In genomic region chr8:54486555-54487273, GRCm38 (mm10) we compare ENCODE assay signal across 9 mouse cellular contexts. TPM values are rescaled to one million over a fixed set of nuclear protein-coding genes. Genes with fewer than 3 reads are reported as not detected.
DNase-seq lines count a peak whose midpoint lies in the region; ATAC-seq and TF ChIP-seq lines count a peak whose summit lies in the region.
"Had no signal": no experiment of that assay in that cellular context is flagged by ENCODE, and none has a peak within 500 bp of the region (broad histone marks: within the 10 kb centered on the region; RNA-seq: fewer than 3 reads in every experiment).

No protein-coding gene starts in this region.

- H3K9ac ChIP-seq in lung, embryonic 14.5 days: no peak overlapping the region
- H3K9ac ChIP-seq in heart, embryonic 15.5 days: no peak overlapping the region
- no peak overlapping the region for H3K9ac ChIP-seq in limb, embryonic 15.5 days
- H3K9ac ChIP-seq in stomach, embryonic 16.5 days (ENCODE audit: low read length): no peak overlapping the region

- DNase-seq in lung, embryonic 14.5 days: peak; percentile 33
- DNase-seq in lung, postnatal 25 days (ENCODE audit: low spot score): no peak
- no peak for DNase-seq in right cerebral cortex, postnatal 25 days
- DNase-seq in cerebellum, adult 2 months: no peak
- no peak for DNase-seq in B cell, adult 2 months

- H3K9me3 ChIP-seq in lung, embryonic 14.5 days (ENCODE audit: low read depth, low read length): no peaks in the 10 kb centered on the region
- no peaks in the 10 kb centered on the region for H3K9me3 ChIP-seq in heart, embryonic 15.5 days (replicated peaks)
- no peaks in the 10 kb centered on the region for H3K9me3 ChIP-seq in limb, embryonic 15.5 days
- H3K9me3 ChIP-seq in stomach, embryonic 16.5 days (replicated peaks; ENCODE audit: control insufficient read depth, low read length): no peaks in the 10 kb centered on the region

- no peak overlapping the region for H3K4me3 ChIP-seq in lung, embryonic 14.5 days (ENCODE audit: low read depth, low read length)
- peak overlapping the region; percentile 30 for H3K4me3 ChIP-seq in heart, embryonic 15.5 days
- H3K4me3 ChIP-seq in limb, embryonic 15.5 days: peak overlapping the region; percentile 16
- H3K4me3 ChIP-seq in stomach, embryonic 16.5 days (replicated peaks; ENCODE audit: low read length): 0 out of 2 replicates have a peak overlapping the region, but pooled peaks have one; percentile 14
- H3K4me3 ChIP-seq in cerebellum, adult 2 months (replicated peaks; ENCODE audit: insufficient read depth, low read depth, low read length): no peak overlapping the region

- no peak for TF ChIP-seq POLR2A in cerebellum, adult 2 months (IDR thresholded peaks at IDR 0.05; ENCODE audit: borderline replicate concordance, insufficient read depth, low read length)

- peak overlapping the region; percentile 52 for H3K4me2 ChIP-seq in lung, embryonic 14.5 days
- H3K4me2 ChIP-seq in heart, embryonic 15.5 days: peak overlapping the region; percentile 56
- H3K4me2 ChIP-seq in limb, embryonic 15.5 days: peak overlapping the region; percentile 31
- H3K4me2 ChIP-seq in stomach, embryonic 16.5 days (ENCODE audit: low read depth, low read length): peak overlapping the region; percentile 30

- WGBS in lung, embryonic 14.5 days: 27% methylated on average over 19 of the region's 19 CpGs
- 36% methylated on average over 19 of the region's 19 CpGs for whole genome bisulfite sequencing in heart, embryonic 15.5 days
- WGBS in limb, embryonic 15.5 days: 26% methylated on average over 19 of the region's 19 CpGs
- 39% methylated on average over 19 of the region's 19 CpGs for WGBS in stomach, embryonic 16.5 days
- WGBS in cerebellum, adult 2 months: 39% methylated on average over 19 of the region's 19 CpGs

- TF ChIP-seq CTCF in lung, embryonic 14.5 days (IDR thresholded peaks at IDR 0.05; ENCODE audit: low read depth): no peak
- TF ChIP-seq CTCF in cerebellum, adult 2 months (IDR thresholded peaks at IDR 0.05; ENCODE audit: borderline replicate concordance, insufficient read depth, low read depth, low read length): no peak

- H3K27me3 ChIP-seq in lung, embryonic 14.5 days (ENCODE audit: insufficient read depth, low read length): no peaks in the 10 kb centered on the region
- H3K27me3 ChIP-seq in heart, embryonic 15.5 days: no peaks in the 10 kb centered on the region
- H3K27me3 ChIP-seq in limb, embryonic 15.5 days: peaks cover under 1% of the 10 kb centered on the region; the same call in 1 of the 2 replicates
- no peaks in the 10 kb centered on the region; the same call in 1 of the 2 replicates for H3K27me3 ChIP-seq in stomach, embryonic 16.5 days (ENCODE audit: control insufficient read depth, insufficient read depth, low read length)
- no peaks in the 10 kb centered on the region for H3K27me3 ChIP-seq in cerebellum, adult 2 months (ENCODE audit: control insufficient read depth, insufficient read depth, low read length)

- no peaks in the 10 kb centered on the region for H3K36me3 ChIP-seq in lung, embryonic 14.5 days (ENCODE audit: insufficient read depth)
- H3K36me3 ChIP-seq in heart, embryonic 15.5 days: no peaks in the 10 kb centered on the region
- no peaks in the 10 kb centered on the region for H3K36me3 ChIP-seq in limb, embryonic 15.5 days
- H3K36me3 ChIP-seq in stomach, embryonic 16.5 days (ENCODE audit: control insufficient read depth, insufficient read depth, low read length): no peaks in the 10 kb centered on the region

- no peak for ATAC-seq in lung, embryonic 14.5 days (ENCODE audit: insufficient read depth)
- no peak; the same call in 1 of the 2 replicates for ATAC-seq in heart, embryonic 15.5 days (replicated peaks; ENCODE audit: insufficient number of reproducible peaks, insufficient read depth, low FRiP score, low read depth)
- no peak for ATAC-seq in limb, embryonic 15.5 days (ENCODE audit: insufficient number of reproducible peaks, low FRiP score, low TSS enrichment, low read depth)
- ATAC-seq in stomach, embryonic 16.5 days (ENCODE audit: insufficient read depth, low FRiP score): no peak
- ATAC-seq: Patski had no signal

- H3K27ac ChIP-seq in lung, embryonic 14.5 days (ENCODE audit: low read depth): no peak overlapping the region
- H3K27ac ChIP-seq in heart, embryonic 15.5 days: peak overlapping the region; percentile 5; the same call in 1 of the 2 replicates
- H3K27ac ChIP-seq in limb, embryonic 15.5 days: no peak overlapping the region
- H3K27ac ChIP-seq in stomach, embryonic 16.5 days (ENCODE audit: low read length): no peak overlapping the region
- no peak overlapping the region for H3K27ac ChIP-seq in cerebellum, adult 2 months (ENCODE audit: insufficient read depth, low read length)

- H3K4me1 ChIP-seq in lung, embryonic 14.5 days (ENCODE audit: insufficient read depth): no peaks in the 10 kb centered on the region
- no peaks in the 10 kb centered on the region for H3K4me1 ChIP-seq in heart, embryonic 15.5 days (replicated peaks)
- H3K4me1 ChIP-seq in limb, embryonic 15.5 days: no peaks in the 10 kb centered on the region
- H3K4me1 ChIP-seq in stomach, embryonic 16.5 days (ENCODE audit: control insufficient read depth, insufficient read depth, low read length): no peaks in the 10 kb centered on the region
- H3K4me1 ChIP-seq in cerebellum, adult 2 months (ENCODE audit: control insufficient read depth, insufficient read depth, low read length): no peaks in the 10 kb centered on the region

RNA-seq across cellular contexts. Expression of gene Asb5, which starts 42.7 kb away (rescaled TPM):
- polyA plus RNA-seq in lung, embryonic 14.5 days (2014; fragmentation: Nextera tagmentation; extraction: Ambion mirVana): 6.0 and 7.7 TPM in 2 replicates
- 4.9 and 5.2 TPM in 2 replicates for polyA plus RNA-seq in heart, embryonic 15.5 days (2015; fragmentation: Nextera tagmentation; extraction: Ambion mirVana)
- 6.0 and 9.2 TPM in 2 replicates for polyA plus RNA-seq in limb, embryonic 15.5 days (2015; fragmentation: Nextera tagmentation; extraction: Ambion mirVana)
- 3.6 and 4.4 TPM in 2 replicates for polyA plus RNA-seq in stomach, embryonic 16.5 days (2015; fragmentation: Nextera tagmentation; extraction: Ambion mirVana)
- polyA plus RNA-seq in cerebellum, adult 2 months (2012; rRNA removed): 1.1 and 1.6 TPM in 2 replicates

RNA-seq across cellular contexts. Expression of gene Spcs3, which starts 43.1 kb away (rescaled TPM):
- 87.8 and 92.9 TPM in 2 replicates for polyA plus RNA-seq in lung, embryonic 14.5 days (2014; fragmentation: Nextera tagmentation; extraction: Ambion mirVana)
- 57.0 and 60.7 TPM in 2 replicates for polyA plus RNA-seq in heart, embryonic 15.5 days (2015; fragmentation: Nextera tagmentation; extraction: Ambion mirVana)
- 91.0 and 93.0 TPM in 2 replicates for polyA plus RNA-seq in limb, embryonic 15.5 days (2015; fragmentation: Nextera tagmentation; extraction: Ambion mirVana)
- 105 and 110 TPM in 2 replicates for polyA plus RNA-seq in stomach, embryonic 16.5 days (2015; fragmentation: Nextera tagmentation; extraction: Ambion mirVana)
- 29.8 and 31.3 TPM in 2 replicates for polyA plus RNA-seq in cerebellum, adult 2 months (2012; rRNA removed)

Comparison
In these comparisons a context has a peak if more than half of its experiments do, and no peak if none do; other contexts are left out.
1. H3K4me3 ChIP-seq: peak in heart, embryonic 15.5 days (single experiment), limb, embryonic 15.5 days (single experiment) and stomach, embryonic 16.5 days (single experiment); none in lung, embryonic 14.5 days (single experiment) and cerebellum, adult 2 months (single experiment).
2. Peak in every context shown above with its lines, with median percentiles within 50 percentile points of each other: H3K4me2 ChIP-seq.